Mouse (Mus musculus): ENCODE results near the gene Gcnt7.

The Gcnt7 gene

DNA sequence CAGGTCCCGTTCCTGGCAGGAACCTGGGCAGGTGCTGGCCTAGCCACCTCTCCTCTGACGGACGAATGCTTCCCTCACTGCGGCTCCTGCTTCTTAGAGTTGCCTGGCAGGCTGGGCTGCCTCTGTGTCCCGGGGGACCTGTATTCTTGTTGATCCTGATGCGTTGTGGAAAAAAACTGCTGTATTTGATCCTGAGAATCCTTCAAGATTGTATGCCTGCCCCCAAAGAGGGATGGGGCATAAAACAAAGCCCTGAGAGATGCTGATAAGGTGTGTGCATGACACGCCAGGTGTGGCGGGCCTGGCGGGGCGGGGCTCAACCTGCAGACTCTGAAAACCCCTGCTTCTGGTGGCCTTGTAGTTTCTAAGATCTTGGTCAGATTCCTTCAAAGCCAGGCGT, at the start of gene Gcnt7:
Gene Gcnt7 (minus strand): TSS at position 101 of the 400 bp plus-strand sequence.
- DNase-seq (ENCODE audit: low spot score) = no peak

DNA sequence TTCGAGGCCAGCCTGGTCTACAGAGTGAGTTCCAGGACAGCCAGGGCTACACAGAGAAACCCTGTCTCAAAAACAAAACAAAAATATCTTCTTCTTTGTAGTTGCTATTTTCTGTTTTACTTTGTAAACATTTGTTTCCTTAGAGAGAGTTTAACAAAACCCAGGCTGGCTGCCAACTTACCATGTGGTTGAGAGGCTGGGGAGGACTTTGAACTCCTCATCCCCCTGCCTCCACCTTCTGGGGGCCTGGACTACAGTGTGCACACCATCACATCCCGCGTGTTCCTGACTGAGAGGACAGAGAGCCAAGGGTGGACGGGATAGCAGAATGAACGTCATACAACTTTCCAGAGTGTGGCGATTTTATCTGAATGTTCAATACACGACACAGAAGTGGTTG, 47.7 kb upstream of the Gcnt7 start:
- no peak for DNase-seq (ENCODE audit: low spot score)

DNA sequence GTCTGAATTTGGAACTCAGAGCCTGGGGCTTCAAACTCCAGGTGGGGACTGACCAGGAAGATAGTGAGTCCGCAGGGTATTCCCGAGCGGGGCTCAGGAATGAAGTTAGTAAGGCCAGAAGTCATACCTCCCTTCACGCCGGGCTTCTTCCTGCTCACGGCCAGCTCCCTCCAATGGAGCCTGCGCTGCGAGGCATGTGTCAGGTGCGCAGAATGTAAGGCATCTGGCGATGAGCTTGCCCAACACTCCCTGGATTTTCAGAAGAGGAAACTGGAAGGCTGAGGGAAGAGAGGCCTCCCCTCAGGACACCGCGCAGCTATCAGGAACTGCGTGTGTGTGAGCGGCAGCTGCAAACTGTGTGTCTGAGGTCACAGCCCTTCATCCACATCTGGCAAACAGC, 43.8 kb upstream of the Gcnt7 start:
- DNase-seq (ENCODE audit: low spot score) = peak; percentile 40

DNA sequence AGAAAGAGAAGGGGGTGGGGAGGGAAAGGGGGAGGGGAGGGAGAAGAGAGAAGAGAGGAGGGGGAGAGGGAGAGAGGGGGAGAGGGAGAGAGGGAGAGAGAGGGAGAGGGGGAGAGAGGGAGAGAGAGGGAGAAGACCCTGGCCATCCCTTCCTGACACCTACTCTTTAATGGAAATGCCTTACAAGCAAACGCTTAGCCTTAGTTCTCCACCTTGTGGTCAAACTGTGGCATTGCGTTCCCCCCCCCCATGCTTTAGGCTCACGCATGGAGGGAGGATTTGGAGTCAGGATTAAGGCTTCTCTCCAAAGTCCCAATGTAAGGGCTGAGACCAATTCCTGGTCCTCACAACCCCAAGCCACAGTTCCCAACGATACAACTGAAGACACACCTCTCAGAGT, 42.9 kb upstream of the Gcnt7 start:
- DNase-seq (ENCODE audit: low spot score) = peak; percentile 85

DNA sequence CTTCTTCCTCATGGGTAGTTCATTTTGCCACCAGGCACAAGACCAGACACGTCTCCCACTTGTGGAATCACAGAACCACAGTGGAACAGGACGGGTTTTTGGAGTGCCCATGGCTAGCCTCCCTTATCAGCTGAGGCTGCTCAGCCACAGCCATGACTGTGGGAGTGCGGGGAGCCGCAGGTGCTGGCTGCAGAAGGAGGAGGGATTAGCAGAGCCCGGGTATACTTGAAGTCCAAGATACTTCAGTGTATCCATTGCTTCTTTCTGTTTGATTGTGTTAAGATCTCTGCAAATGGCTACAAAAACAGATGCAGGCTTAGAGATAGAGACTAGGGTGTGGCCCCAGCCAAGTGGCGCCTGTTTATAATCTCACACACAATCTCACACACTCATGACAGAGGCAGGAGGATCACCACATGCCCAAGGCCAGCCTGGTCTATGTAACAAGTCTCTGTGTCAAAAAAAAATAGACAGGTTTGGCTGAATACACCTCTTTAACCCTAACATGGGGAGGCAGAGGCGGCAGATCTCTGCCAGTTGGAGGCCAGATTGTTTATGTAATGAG, 42.4 kb upstream of the Gcnt7 start:
- DNase-seq (ENCODE audit: low spot score) = no peak

DNA sequence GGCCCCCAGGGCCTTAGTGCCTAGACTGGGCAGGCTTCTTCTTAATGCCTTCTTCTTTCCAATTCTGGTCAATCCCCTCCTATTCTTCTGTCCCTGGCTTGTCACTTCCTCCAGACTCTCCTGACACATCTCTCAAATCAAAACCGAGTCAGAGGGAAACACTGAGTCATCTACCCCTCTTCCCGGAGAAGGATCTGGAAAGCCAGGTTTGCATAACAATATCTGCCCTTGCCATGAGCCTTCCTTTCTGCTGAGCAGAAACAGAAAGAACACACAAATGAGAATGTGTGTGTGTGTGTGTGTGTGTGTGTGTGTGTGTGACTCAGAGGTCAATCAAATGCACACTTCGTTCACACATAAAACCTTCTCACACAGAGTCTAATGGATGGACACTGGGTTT, 40.4 kb upstream of the Gcnt7 start:
- no peak for DNase-seq (ENCODE audit: low spot score)

DNA sequence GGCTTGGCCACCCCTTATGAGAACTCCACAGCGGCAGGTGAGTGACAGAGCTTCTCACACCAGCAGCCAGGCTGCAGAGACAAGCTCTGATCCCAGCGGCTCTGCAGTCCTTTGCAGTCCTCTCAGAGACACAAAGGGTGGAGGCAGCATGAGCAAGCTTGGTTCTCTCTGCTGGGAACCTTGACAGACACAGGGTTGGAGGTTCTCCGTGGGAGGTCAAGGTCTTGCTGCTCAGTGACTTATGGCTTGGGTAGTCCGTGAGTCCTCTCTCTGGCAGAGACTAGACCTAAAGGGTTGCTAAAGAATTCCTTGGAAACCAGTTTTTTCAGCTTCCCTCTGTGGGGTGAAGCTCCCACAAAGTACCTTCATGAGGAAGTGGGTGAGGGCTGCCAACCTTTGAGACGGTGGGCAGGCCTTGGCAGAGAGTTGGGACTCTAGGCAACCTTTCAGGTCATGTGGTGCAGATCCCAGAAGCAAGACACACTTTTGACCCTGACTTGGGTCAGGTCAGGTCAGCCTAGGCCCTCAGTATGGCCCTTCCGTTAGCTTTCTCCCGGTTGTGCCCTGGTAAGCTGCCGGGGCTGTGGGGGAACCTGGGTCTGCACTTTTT, 38.4 kb upstream of the Gcnt7 start:
- no peak for DNase-seq (ENCODE audit: low spot score)

DNA sequence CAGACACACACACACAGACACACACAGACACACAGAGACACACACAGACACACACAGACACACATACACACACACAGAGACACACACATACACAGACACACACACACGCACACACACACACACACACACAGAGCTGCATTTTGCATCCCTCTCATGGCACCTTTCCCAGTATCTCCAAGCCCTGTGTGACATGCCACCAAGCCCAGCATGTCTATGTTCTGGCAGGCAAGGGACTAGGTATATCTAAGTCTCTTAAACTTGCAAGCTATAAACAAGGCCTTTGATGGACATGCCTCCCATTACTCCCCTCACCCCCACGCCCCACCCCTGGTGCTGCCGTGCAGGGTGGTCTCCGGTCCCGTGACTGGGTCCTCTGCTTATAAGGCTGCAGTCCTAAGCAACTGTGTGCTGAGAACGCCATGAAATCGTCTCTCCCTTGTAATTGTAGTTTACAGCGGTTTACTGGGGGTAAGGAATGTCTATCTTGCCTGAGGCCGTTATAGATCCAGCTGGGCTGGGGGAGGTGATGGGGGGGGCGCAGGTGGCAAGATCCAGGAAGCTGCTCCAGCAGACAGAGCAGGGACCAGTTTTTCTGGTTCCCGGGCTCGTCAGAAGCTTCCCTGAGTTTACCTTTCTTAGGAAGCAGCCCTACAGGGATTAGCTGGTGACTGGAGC, 26.4 kb upstream of the Gcnt7 start:
- no peak for DNase-seq (ENCODE audit: low spot score)

DNA sequence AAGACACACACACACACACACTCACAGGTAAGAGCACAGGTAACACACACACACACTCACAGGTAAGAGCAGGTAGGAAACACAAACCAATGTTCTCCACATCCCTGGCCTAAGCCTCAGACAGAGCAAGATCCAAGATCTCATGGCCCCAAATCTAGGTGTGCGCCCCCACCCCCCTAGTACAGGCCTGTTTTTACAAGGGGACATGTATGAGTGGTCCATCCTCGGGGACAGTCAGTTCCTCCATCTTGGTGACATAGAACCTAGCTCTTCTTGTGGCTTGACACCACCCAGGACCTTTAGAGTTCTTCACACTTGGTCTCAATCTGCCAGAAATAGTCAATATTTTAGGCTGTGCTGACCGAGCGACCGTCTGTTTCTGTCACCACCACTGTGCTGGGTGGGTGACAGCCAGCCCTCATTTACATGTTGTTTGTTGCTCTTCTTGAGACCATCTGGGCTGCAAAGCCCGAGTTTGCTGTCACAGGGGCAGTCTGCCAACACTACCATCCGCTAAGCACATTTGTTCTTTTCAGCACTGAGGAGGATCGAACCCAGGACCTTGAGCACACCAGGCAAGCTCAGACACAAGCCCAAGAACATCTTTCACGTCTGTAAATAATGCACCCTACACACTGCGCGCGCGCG, 25.5 kb upstream of the Gcnt7 start:
- DNase-seq (ENCODE audit: low spot score) = no peak

DNA sequence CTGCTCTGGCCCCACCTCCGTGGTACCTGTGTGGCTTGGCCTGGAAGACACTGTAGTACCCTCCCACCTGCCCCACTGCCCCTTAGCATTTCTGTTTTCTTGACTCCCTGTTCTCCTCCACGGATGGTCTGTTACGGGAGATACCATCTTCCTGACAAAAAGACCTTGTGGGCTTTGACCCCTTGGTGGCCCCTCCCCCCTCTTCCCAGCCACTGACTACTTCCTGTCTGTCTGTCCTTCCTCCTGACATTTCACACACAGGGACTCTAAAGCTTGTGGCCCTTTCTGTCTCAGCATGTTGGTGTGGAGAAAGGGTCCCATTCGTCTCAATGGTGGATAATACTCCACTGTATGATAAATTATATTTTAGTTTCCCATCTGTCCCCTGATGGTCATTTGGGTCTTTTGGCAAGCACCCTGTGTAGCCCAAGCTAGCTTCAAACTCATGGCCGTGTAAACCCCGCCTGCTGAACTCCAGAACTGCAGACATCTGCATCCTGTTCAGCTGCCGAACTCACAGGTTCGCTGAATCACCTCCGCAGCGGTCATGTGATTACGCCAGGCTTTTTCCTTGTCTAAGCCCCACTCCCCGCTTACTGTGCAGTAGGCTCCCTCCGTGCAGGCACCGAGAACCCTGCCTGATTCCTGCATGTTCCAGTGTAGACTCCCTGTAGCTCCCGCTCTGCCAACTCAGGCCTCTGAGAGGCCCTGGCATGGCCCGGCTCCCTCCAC, 23.4 kb upstream of the Gcnt7 start:
- DNase-seq (ENCODE audit: low spot score) = no peak

DNA sequence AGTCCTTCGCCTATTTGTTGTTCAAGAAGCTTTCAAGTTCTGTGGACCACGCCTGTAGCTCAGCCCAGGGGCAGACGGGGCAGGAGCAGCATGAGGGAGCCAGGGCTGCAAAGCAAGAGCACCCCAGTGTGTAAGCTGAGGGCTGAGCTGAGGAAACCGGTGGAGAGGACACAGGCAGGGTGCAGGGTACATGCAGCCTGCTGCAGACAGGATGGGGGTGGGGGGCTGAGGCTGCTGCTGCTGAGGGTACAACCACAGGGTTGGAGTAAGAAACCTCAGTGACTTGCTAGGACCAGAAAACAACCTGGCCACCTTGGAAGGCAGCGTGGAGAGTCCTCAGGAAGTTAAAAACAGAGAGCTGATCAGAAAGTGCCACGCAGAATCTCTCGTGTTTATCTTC, 21.9 kb upstream of the Gcnt7 start:
- DNase-seq (ENCODE audit: low spot score) = no peak

DNA sequence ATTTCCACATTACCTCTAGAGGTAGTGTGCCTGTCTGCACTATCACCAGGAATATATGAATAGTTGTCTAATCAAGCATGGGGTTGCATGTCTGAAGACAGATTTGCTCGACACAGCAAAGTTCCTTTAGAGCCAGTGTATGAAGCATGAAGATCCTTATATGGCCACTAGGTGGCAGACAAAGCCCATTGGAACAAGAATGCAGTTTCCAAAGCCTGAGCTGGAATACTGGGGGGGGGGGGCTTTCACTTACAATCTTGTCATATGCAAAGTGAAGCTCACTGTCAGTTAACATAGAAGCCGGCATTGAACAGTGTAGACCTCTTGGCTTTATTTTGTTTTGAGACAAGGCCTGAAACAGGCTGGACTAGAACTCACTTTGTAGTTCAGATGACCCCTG, 19.5 kb upstream of the Gcnt7 start:
- peak; percentile 75 for DNase-seq (ENCODE audit: low spot score)

DNA sequence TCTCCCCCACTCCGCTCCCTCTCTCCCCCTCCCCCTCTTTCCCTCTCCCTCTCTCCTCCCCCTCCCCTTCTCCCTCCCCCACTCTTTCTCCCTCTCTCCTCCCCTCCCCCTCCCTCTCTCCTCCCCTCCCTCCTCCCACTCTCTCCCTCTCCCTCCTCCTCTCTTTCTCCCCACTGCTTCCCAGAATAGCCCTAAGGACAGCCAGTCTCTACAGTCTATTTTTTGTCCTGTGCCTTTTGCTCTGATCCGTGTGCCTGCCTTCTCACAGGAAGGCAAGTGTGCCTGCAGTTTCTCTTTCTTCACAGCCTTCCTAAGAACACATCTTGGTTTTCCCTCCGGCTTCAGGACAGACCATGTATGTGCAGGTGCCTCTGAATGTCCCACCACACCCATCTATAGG, 19.0 kb upstream of the Gcnt7 start:
- no peak for DNase-seq (ENCODE audit: low spot score)

DNA sequence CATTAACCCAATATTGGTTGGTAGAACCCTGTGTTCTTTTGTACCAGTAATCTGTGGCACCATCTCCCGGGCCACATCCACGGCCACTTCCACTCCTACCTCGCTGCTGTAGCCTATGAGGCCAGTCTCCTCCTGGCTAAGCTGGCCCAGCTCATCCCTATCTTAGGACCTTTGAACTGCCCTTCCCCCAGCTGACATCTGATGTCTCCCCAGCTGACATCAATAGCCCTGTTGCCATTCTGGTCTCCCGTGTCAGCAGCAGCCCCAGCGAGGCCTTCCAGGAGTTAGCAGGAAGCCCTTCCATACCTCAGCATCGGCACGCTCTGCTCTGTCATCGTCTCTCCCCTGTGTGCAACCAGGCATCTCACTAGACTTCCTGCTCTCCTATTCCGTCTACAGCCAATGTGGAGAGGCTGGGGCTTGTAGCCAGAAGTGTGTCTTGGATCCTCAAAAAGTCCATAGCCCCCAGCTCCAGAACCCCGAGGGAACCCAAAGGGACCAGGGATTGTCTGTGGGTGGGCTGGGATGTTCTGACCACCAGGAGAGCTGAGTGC, 18.4 kb upstream of the Gcnt7 start:
- peak; percentile 21 for DNase-seq (ENCODE audit: low spot score)

DNA sequence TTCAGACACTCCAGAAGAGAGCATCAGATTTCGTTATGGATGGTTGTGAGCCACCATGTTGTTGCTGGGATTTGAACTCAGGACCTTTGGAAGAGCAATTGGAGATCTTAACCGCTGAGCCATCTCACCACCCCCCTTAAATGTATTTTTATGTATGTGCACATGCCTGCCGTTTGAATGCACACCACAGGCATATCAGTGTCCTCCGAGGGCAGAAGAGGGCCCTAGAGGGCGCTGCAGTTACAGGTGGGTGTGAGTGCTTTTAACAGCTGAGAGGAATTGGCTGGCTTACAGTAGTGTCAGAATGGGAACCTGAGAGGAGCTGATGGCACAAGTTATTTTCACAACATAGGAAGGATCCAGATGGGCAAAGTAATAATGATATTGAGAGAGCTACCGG, 16.6 kb upstream of the Gcnt7 start:
- DNase-seq (ENCODE audit: low spot score) = peak; percentile 45

DNA sequence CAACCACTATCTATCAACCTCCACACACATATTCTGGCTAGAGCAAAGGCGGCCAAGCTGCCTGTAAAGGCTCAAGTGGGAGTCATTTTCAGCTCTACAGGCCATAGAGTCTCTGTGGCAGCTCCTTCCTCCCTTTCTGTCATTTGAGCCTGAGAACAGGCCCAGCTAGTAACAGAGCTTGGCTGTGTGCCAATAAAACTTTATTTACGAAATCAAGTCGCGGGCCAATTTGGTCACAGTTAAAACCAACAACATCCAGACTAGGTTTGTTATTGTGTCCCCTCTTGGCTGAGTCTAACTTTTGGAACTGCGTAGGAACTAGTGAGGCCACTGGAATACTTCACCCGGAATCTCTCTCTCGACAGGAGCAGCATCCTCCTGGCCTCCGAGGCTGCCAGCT, 15.2 kb upstream of the Gcnt7 start:
- no peak for DNase-seq (ENCODE audit: low spot score)

DNA sequence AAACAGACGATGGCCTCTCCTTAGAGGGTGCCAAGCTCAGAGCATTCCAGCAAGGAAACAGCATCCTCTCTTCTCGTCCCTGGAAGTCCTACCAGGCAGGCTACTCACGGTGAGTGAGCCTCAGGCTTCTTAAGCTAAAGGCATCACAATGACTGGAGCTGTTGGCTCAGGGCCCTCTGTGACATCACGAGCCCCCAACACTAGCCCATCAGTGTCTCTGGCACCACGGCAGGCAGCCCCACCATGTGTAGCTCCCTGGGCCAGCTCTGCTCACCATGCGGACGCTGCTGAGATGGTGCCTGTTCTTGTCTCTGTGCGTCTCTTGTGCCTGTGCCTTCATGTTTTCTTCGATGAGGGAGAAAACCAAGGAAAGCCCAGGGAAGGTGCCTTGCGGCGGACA, 13.9 kb upstream of the Gcnt7 start, which contains the start of gene Fam209:
Gene Fam209 (plus strand): TSS at position 203 of the 400 bp plus-strand sequence.
- DNase-seq (ENCODE audit: low spot score) = no peak

DNA sequence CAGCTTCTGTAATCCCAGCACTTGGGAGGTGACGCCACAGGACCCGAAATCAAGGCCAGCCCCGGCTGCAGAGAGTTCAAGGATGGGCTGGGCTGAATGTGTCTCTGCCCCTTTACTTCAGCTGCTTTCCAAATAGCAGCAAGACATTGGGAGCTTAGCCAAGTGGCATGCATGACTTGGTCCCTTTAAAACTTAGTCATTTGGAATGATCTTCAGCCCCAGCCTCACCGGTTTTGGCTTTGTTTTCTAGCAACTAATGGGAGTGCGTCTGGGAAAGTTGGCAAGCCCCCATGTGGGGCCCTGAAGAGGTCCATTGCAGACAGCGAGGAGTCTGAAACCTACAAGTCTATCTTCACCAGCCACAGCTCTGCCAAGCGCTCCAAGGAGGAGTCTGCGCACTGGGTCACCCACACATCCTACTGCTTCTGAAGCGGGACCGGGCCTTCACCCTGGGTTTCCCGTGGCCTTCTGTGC, 10.0 kb upstream of the Gcnt7 start:
- DNase-seq (ENCODE audit: low spot score) = no peak

DNA sequence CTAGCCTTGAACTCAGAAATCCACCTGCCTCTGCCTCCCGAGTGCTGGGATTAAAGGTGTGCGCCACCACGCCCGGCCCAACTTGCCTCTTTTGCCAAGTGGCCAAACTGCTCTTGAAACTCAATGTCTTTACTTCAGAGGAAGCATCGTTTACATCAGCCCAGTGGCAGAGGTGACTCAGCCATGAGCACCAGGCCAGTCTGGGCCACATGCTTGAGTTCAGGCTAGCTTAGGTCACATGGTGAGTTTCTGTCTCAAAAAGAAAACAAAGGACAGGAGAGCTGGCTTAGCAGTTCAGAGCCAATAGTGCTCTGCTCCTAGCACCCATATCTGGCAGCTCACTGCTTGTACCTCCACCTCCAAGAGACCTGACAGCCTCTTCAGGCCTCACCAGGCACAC, 8.8 kb upstream of the Gcnt7 start:
- DNase-seq (ENCODE audit: low spot score) = no peak

DNA sequence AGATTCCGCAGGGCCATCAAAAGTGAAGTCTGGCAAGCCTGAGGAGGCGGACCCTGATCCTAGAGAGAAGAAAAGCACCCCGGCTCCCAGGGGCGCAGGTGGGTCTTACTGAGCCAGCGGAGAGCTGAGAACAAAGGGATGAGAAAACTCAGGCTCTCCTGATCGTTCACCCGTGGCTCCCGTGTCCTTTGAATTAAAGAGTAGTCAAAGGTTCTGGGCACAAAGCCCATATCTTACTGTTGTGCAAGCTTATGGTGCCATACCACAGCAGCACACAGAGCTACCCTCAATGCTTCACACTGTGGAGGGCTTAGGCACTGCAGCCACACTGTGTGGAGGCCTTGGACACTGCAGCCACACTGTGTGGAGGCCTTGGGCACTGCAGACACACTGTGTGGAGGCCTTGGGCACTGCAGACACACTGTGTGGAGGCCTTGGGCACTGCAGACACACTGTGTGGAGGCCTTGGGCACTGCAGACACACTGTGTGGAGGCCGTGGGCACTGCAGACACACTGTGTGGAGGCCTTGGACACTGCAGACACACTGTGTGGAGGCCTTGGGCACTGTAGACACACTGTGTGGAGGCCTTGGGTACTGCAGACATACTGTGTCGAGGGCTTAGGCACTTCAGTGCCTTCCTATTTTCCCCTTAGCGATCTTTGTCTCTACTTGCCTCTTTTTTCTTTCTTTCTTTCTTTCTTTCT, 8.2 kb upstream of the Gcnt7 start:
- no peak for DNase-seq (ENCODE audit: low spot score)

DNA sequence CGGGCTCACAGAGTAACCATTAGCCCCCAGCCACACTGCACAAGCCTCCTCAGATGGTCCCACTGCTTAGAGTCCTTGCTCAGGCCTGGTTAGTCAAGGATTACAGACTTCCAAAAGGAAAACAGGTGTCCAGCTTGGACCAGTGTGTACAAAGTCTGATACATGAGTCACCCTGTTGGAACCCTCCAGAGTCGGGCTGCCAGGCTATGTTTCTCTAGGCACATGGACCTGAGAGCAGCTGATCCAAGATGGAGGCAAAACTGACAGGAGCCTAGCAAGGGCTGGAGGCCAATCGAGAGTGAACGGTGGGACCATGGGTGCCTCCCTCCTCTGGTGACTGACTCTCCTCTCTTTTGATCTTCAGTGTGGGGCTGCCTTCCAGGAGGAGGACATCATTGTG, 4.4 kb upstream of the Gcnt7 start:
- DNase-seq (ENCODE audit: low spot score) = no peak
